Mouse (Mus musculus): ENCODE measurements around the gene Actl7b. TPM values are rescaled to one million over a fixed set of nuclear protein-coding genes. Genes with fewer than 3 reads are reported as not detected.

Gene Actl7b
- total and polyA plus RNA-seq, 2 experiments from 2014 or later, result 0.67 TPM; not detected in 1

- no peak overlapping the region for H3K4me3 ChIP-seq (ENCODE audit: low read depth, low read length)
- WGBS, result 97% methylated on average over 9 of the region's 9 CpGs
- no peak overlapping the region for H3K27ac ChIP-seq (ENCODE audit: low read depth, low read length)
- no peaks in the 10 kb centered on the region for H3K27me3 ChIP-seq (ENCODE audit: insufficient read depth, low read length)
- no peak for DNase-seq
- H3K9ac ChIP-seq, result no peak overlapping the region
- H3K4me1 ChIP-seq (ENCODE audit: insufficient read depth), result no peaks in the 10 kb centered on the region
- ATAC-seq, result no peak
- no peak for TF ChIP-seq CTCF (IDR thresholded peaks at IDR 0.05; ENCODE audit: low read depth)
- H3K4me2 ChIP-seq (ENCODE audit: low read depth), result no peak overlapping the region
- no peaks in the 10 kb centered on the region for H3K9me3 ChIP-seq (ENCODE audit: low read length)
- peaks cover 45% of the 10 kb centered on the region for H3K36me3 ChIP-seq (ENCODE audit: insufficient read depth)
These were observed 6.2 kb upstream of the Actl7b start for GRCm38 (mm10) chr4:56747456-56747855.

GRCm38 (mm10) chr4:56746345-56746744, 5.1 kb upstream of the Actl7b start:
- TF ChIP-seq CTCF (IDR thresholded peaks at IDR 0.05; ENCODE audit: low read depth), result no peak
- H3K4me3 ChIP-seq (ENCODE audit: low read depth, low read length), result no peak overlapping the region
- H3K9ac ChIP-seq, result no peak overlapping the region
- H3K27me3 ChIP-seq (ENCODE audit: insufficient read depth, low read length), result no peaks in the 10 kb centered on the region
- no peak overlapping the region for H3K4me2 ChIP-seq (ENCODE audit: low read depth)
- H3K4me1 ChIP-seq (ENCODE audit: insufficient read depth), result no peaks in the 10 kb centered on the region
- peaks cover 36% of the 10 kb centered on the region for H3K36me3 ChIP-seq (ENCODE audit: insufficient read depth)
- no peak overlapping the region for H3K27ac ChIP-seq (ENCODE audit: low read depth, low read length)
- H3K9me3 ChIP-seq (ENCODE audit: low read length), result no peaks in the 10 kb centered on the region
- WGBS, result 95% methylated on average over 2 of the region's 2 CpGs
- no peak for ATAC-seq
- DNase-seq, result no peak

DNA sequence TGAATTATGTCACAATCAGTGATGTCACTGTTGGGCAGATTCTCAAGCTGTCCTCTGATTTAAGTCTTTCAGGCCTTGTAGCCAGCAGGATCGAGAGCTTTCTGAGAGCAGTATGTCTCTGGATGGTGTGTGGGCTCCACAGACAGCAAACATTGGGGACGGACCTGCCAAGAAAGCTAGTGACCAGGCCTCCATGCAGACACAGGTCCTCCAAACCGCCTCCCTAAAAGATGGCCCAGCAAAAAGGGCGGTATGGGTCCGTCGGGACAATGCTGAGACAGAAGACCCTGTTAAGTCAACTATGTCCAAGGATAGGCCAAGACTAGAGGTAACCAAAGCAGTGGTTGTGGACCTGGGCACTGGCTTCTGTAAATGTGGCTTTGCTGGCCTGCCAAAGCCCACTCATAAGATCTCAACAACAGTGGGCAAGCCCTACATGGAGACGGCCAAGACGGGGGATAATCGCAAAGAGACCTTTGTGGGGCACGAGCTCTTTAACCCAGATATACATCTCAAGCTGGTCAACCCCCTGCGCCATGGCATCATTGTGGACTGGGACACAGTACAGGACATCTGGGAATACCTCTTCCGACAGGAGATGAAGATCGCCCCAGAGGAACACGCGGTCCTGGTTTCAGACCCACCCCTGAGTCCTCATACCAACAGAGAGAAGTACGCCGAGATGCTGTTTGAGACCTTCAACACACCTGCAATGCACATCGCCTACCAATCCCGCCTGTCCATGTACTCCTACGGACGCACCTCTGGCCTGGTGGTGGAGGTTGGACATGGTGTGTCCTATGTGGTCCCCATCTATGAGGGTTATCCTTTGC, 2.3 kb upstream of the Actl7b start, which contains the start of gene Actl7a:
Gene Actl7a (plus strand): TSS at position 51 of the 833 bp plus-strand sequence.
- DNase-seq, result no peak
- peaks cover 13% of the 10 kb centered on the region for H3K36me3 ChIP-seq (ENCODE audit: insufficient read depth)
- no peaks in the 10 kb centered on the region for H3K9me3 ChIP-seq (ENCODE audit: low read length)
- H3K27ac ChIP-seq (ENCODE audit: low read depth, low read length), result no peak within 1 kb of the TSS
- ATAC-seq, result no peak
- H3K27me3 ChIP-seq (ENCODE audit: insufficient read depth, low read length), result no peaks in the 10 kb centered on the region
- no peak within 1 kb of the TSS for H3K4me2 ChIP-seq (ENCODE audit: low read depth)
- no peak for TF ChIP-seq CTCF (IDR thresholded peaks at IDR 0.05; ENCODE audit: low read depth)
- H3K4me3 ChIP-seq (ENCODE audit: low read depth, low read length), result no peak within 1 kb of the TSS
- H3K4me1 ChIP-seq (ENCODE audit: insufficient read depth), result no peaks in the 10 kb centered on the region
- no peak within 1 kb of the TSS for H3K9ac ChIP-seq
- WGBS, result 98% methylated on average over 21 of the region's 21 CpGs

DNA sequence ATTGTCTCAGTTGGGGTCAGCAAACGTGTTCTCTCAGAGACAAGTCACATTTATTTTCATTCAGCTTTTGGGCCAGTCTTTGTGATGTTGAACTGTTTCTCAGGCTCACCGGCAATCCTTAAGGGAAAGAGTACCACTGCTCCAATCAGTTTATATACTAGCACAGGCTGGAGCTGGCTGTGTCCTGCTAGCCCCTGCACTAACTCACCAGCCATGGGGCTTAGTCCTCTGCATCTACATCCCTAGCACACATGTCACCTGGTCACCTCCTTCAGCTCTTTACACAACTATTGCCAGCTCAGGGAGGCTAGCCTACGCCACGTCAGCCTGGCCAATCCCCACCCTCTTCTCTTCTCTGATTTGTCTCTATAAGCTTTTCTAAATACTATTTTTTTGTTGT, 1.5 kb upstream of the Actl7b start:
- Histone ChIP-seq H3K4me3 (ENCODE audit: low read depth, low read length) (no peak overlapping the region), H3K9me3 (ENCODE audit: low read length) (no peaks in the 10 kb centered on the region), H3K9ac (no peak overlapping the region), H3K4me1 (ENCODE audit: insufficient read depth) (no peaks in the 10 kb centered on the region), H3K36me3 (ENCODE audit: insufficient read depth) (peaks cover 11% of the 10 kb centered on the region), H3K27me3 (ENCODE audit: insufficient read depth, low read length) (no peaks in the 10 kb centered on the region), H3K27ac (ENCODE audit: low read depth, low read length) (no peak overlapping the region), H3K4me2 (ENCODE audit: low read depth) (no peak overlapping the region)
- no peak for TF ChIP-seq CTCF (IDR thresholded peaks at IDR 0.05; ENCODE audit: low read depth)
- WGBS, result 96% methylated on average over 4 of the region's 4 CpGs
- no peak for DNase-seq
- ATAC-seq, result no peak

GRCm38 (mm10) chr4:56740611-56741010, 632 bp downstream of the Actl7b start:
- Histone ChIP-seq H3K36me3 (ENCODE audit: insufficient read depth) (peaks cover 11% of the 10 kb centered on the region; the same call in 1 of the 2 replicates), H3K27me3 (ENCODE audit: insufficient read depth, low read length) (no peaks in the 10 kb centered on the region), H3K9ac (no peak overlapping the region), H3K4me2 (ENCODE audit: low read depth) (no peak overlapping the region), H3K9me3 (ENCODE audit: low read length) (no peaks in the 10 kb centered on the region), H3K27ac (ENCODE audit: low read depth, low read length) (no peak overlapping the region), H3K4me3 (ENCODE audit: low read depth, low read length) (no peak overlapping the region), H3K4me1 (ENCODE audit: insufficient read depth) (no peaks in the 10 kb centered on the region)
- TF ChIP-seq CTCF (IDR thresholded peaks at IDR 0.05; ENCODE audit: low read depth), result no peak
- no peak for DNase-seq
- WGBS, result 97% methylated on average over 20 of the region's 20 CpGs
- no peak for ATAC-seq

GRCm38 (mm10) chr4:56740020-56740485, 1.2 kb downstream of the Actl7b start, which contains the start of gene Gm26657:
TSS of gene Gm26657 (plus strand) at chr4:56740070.
- Histone ChIP-seq H3K4me2 (ENCODE audit: low read depth) (no peak within 1 kb of the TSS), H3K27me3 (ENCODE audit: insufficient read depth, low read length) (no peaks in the 10 kb centered on the region), H3K9ac (no peak within 1 kb of the TSS), H3K36me3 (ENCODE audit: insufficient read depth) (peaks cover 11% of the 10 kb centered on the region; the same call in 1 of the 2 replicates), H3K27ac (ENCODE audit: low read depth, low read length) (no peak within 1 kb of the TSS), H3K4me3 (ENCODE audit: low read depth, low read length) (no peak within 1 kb of the TSS), H3K9me3 (ENCODE audit: low read length) (no peaks in the 10 kb centered on the region), H3K4me1 (ENCODE audit: insufficient read depth) (no peaks in the 10 kb centered on the region)
- DNase-seq (no peak), ATAC-seq (no peak)
- no peak for TF ChIP-seq CTCF (IDR thresholded peaks at IDR 0.05; ENCODE audit: low read depth)
- WGBS, result 91% methylated on average over 18 of the region's 18 CpGs

DNA sequence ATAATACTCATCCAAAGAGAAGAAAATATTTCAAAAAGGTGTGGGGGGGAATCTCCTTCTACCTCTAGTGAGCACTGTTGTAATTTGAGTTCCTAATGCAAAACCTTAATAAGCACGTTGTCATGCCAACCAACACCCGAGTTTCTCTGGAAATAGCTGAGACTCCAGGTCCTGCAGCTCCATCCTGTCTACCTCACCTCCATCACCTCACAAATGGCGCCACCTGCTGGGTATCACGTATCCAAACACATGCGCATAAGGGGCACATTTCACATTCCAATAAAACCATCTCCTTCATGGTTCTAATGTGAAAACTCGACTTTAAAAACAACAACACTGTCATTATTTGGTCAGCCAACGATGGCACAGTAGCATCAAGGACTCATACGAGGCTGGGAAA, 15.4 kb downstream of the Actl7b start:
- H3K4me2 ChIP-seq (ENCODE audit: low read depth), result no peak overlapping the region
- no peak overlapping the region for H3K27ac ChIP-seq (ENCODE audit: low read depth, low read length)
- H3K9ac ChIP-seq, result no peak overlapping the region
- no peaks in the 10 kb centered on the region for H3K36me3 ChIP-seq (ENCODE audit: insufficient read depth)
- no peaks in the 10 kb centered on the region for H3K4me1 ChIP-seq (ENCODE audit: insufficient read depth)
- DNase-seq (peak; percentile 18), ATAC-seq (peak; percentile 18; the same call in 1 of the 2 replicates)
- WGBS, result 54% methylated on average over 8 of the region's 8 CpGs
- H3K27me3 ChIP-seq (ENCODE audit: insufficient read depth, low read length), result no peaks in the 10 kb centered on the region
- peak; percentile 32 for TF ChIP-seq CTCF (IDR thresholded peaks at IDR 0.05; ENCODE audit: low read depth)
- no peak overlapping the region for H3K4me3 ChIP-seq (ENCODE audit: low read depth, low read length)
- no peaks in the 10 kb centered on the region for H3K9me3 ChIP-seq (ENCODE audit: low read length)

Measured in forebrain, postnatal 0 days (tissue).